Mouse (Mus musculus) neural tube, embryonic 15.5 days (tissue): ENCODE results near the gene Lrrn4cl. TPM values are rescaled to one million over a fixed set of nuclear protein-coding genes. Genes with fewer than 3 reads are reported as not detected.
"Not testable (repeated sequence)": the region's sequence is repeated elsewhere in the genome, so short reads cannot be mapped to it uniquely, and the experiment has no call there.

Experiments
- ATAC-seq: fragments of 200-750 bp; cut with Nextera tagmentation; 2 replicates; pipeline ENCODE4 v1.8.0; 2017; ENCODE audit warnings: mild to moderate bottlenecking, moderate TSS enrichment, moderate library complexity; ENCODE audit not compliant: low FRiP score
- H3K27ac ChIP-seq: fragments of 300-500 bp; sonication (generic); replicated peaks from 2 replicates; pipeline ENCODE4 v1.5.1; 2015; ENCODE audit warnings: mild to moderate bottlenecking, inconsistent platforms
- H3K27me3 ChIP-seq: fragments of 300-500 bp; sonication (generic); replicated peaks from 2 replicates; pipeline ENCODE4 v1.6.1; 2015; ENCODE audit warnings: inconsistent platforms
- H3K36me3 ChIP-seq: fragments of 300-500 bp; sonication (generic); 2 replicates; pipeline ENCODE4 v1.6.1; 2015; ENCODE audit warnings: inconsistent platforms
- H3K4me1 ChIP-seq: fragments of 300-500 bp; sonication (generic); 2 replicates; pipeline ENCODE4 v1.6.1; 2015; ENCODE audit warnings: inconsistent platforms
- H3K4me2 ChIP-seq: fragments of 300-500 bp; sonication (generic); 2 replicates; pipeline ENCODE4 v1.6.1; 2015; ENCODE audit warnings: inconsistent platforms, mild to moderate bottlenecking, moderate library complexity
- H3K4me3 ChIP-seq: fragments of 300-500 bp; sonication (generic); replicated peaks from 2 replicates; pipeline ENCODE4 v1.5.1; 2015; ENCODE audit warnings: mild to moderate bottlenecking, inconsistent platforms
- H3K9ac ChIP-seq: fragments of 300-500 bp; sonication (generic); replicated peaks from 2 replicates; pipeline ENCODE4 v1.6.1; 2015; ENCODE audit warnings: mild to moderate bottlenecking, inconsistent platforms
- H3K9me3 ChIP-seq: fragments of 300-500 bp; sonication (generic); replicated peaks from 2 replicates; pipeline ENCODE4 v1.6.1; 2016; ENCODE audit warnings: inconsistent platforms
- WGBS: fragments of 180-500 bp; shearing (Covaris S2); methylation state at CpG from one replicate; pipeline ENCODE4 v1.1.7; 2015; ENCODE audit warnings: mixed read lengths; 5-methylcytosine and 5-hydroxymethylcytosine counted together
- polyA plus RNA-seq: library from polyadenylated mRNA; unstranded; fragments of >200 nt; fragmentation: Nextera tagmentation; extraction: Ambion mirVana; gene quantifications from 2 replicates; pipeline ENCODE4 v1.2.1, GENCODE M21; 2015

Lrrn4cl gene
- polyA plus RNA-seq, 1 experiment from 2014 or later, result 1.1 TPM

GRCm38 (mm10) chr19:8888511-8889385 is 38.2 kb downstream of the Lrrn4cl start, which contains the start of the genes 1810009A15Rik and Gm49416:
1810009A15Rik (plus strand) TSS chr19:8888853.
Gm49416 (plus strand) TSS chr19:8888926.
- Histone ChIP-seq H3K9me3 (no peaks in the 10 kb centered on the region), H3K4me3 (peak within 1 kb of the TSS; percentile 67), H3K4me2 (peak within 1 kb of the TSS; percentile 78), H3K4me1 (peaks cover 25% of the 10 kb centered on the region), H3K27ac (peak within 1 kb of the TSS; percentile 85), H3K36me3 (peaks cover 9% of the 10 kb centered on the region), H3K9ac (peak within 1 kb of the TSS; percentile 66), H3K27me3 (no peaks in the 10 kb centered on the region)
- whole genome bisulfite sequencing, result under 1% methylated on average over 57 of the region's 58 CpGs
- ATAC-seq, result peak; percentile 96

- H3K4me1 ChIP-seq, result peaks cover 40% of the 10 kb centered on the region
- 3% methylated on average over 54 of the region's 54 CpGs for WGBS
- peaks cover 22% of the 10 kb centered on the region for H3K36me3 ChIP-seq
- H3K9ac ChIP-seq, result peak within 1 kb of the TSS; percentile 71
- peak within 1 kb of the TSS; percentile 94 for H3K4me2 ChIP-seq
- H3K27me3 ChIP-seq, result no peaks in the 10 kb centered on the region
- peak; percentile 51 for ATAC-seq
- peak within 1 kb of the TSS; percentile 85 for H3K27ac ChIP-seq
- H3K9me3 ChIP-seq, result no peaks in the 10 kb centered on the region
- peak within 1 kb of the TSS; percentile 63 for H3K4me3 ChIP-seq
These were observed 42.5 kb downstream of the Lrrn4cl start, which contains the start of gene Ints5 for GRCm38 (mm10) chr19:8892829-8893766. Ints5 (plus strand) TSS chr19:8893005.

GRCm38 (mm10) chr19:8895397-8895960 is 44.9 kb downstream of the Lrrn4cl start:
- Histone ChIP-seq H3K9me3 (no peaks in the 10 kb centered on the region), H3K27ac (no peak overlapping the region), H3K9ac (peak overlapping the region; percentile 20; the same call in 1 of the 2 replicates), H3K4me3 (no peak overlapping the region), H3K4me2 (no peak overlapping the region), H3K27me3 (no peaks in the 10 kb centered on the region), H3K36me3 (peaks cover 22% of the 10 kb centered on the region), H3K4me1 (peaks cover 47% of the 10 kb centered on the region)
- no peak for ATAC-seq
- WGBS, result 90% methylated on average over 9 of the region's 9 CpGs

GRCm38 (mm10) chr19:8896231-8896630 is 45.7 kb downstream of the Lrrn4cl start:
- H3K4me1 ChIP-seq, result peaks cover 51% of the 10 kb centered on the region
- H3K9ac ChIP-seq, result not testable (repeated sequence)

GRCm38 (mm10) chr19:8897211-8897864 is 46.8 kb downstream of the Lrrn4cl start:
- ATAC-seq, result peak; percentile 61
- 20% methylated on average over 21 of the region's 21 CpGs for WGBS

More at GRCm38 (mm10) chr19:8896231-8896630, 45.7 kb downstream of the Lrrn4cl start:
- H3K27me3 ChIP-seq, ATAC-seq, H3K9me3 ChIP-seq, H3K27ac ChIP-seq, H3K4me2 ChIP-seq, H3K4me3 ChIP-seq: not testable (repeated sequence)
- H3K36me3 ChIP-seq, result peaks cover 15% of the 10 kb centered on the region
- WGBS, result 83% methylated on average over 5 of the region's 5 CpGs

GRCm38 (mm10) chr19:8897865-8898495 is 47.4 kb downstream of the Lrrn4cl start, which contains the start of gene Ganab:
Ganab (plus strand) TSS chr19:8898071.
- Histone ChIP-seq H3K36me3 (peaks cover 24% of the 10 kb centered on the region), H3K4me1 (peaks cover 51% of the 10 kb centered on the region), H3K27ac (peak within 1 kb of the TSS; percentile 87), H3K27me3 (no peaks in the 10 kb centered on the region), H3K9ac (peak within 1 kb of the TSS; percentile 83), H3K4me2 (peak within 1 kb of the TSS; percentile 75), H3K4me3 (peak within 1 kb of the TSS; percentile 64), H3K9me3 (no peaks in the 10 kb centered on the region)
- WGBS, result under 1% methylated on average over 52 of the region's 53 CpGs
- peak; percentile 98 for ATAC-seq

More at GRCm38 (mm10) chr19:8897211-8897864, 46.8 kb downstream of the Lrrn4cl start:
- peak overlapping the region; percentile 75 for H3K4me2 ChIP-seq
- H3K27me3 ChIP-seq, H3K9me3 ChIP-seq: not testable (repeated sequence)
- H3K4me1 ChIP-seq, result peaks cover 51% of the 10 kb centered on the region
- H3K9ac ChIP-seq, result peak overlapping the region; percentile 83
- peak overlapping the region; percentile 87 for H3K27ac ChIP-seq
- peak overlapping the region; percentile 64 for H3K4me3 ChIP-seq
- peaks cover 19% of the 10 kb centered on the region for H3K36me3 ChIP-seq

- no peaks in the 10 kb centered on the region for H3K27me3 ChIP-seq
- peak overlapping the region; percentile 75 for H3K4me2 ChIP-seq
- WGBS, result 9% methylated on average over 13 of the region's 13 CpGs
- H3K9me3 ChIP-seq, result no peaks in the 10 kb centered on the region
- H3K36me3 ChIP-seq, result peaks cover 30% of the 10 kb centered on the region
- H3K27ac ChIP-seq, result peak overlapping the region; percentile 87
- peak overlapping the region; percentile 64 for H3K4me3 ChIP-seq
- no peak for ATAC-seq
- H3K9ac ChIP-seq, result peak overlapping the region; percentile 83
- H3K4me1 ChIP-seq, result peaks cover 47% of the 10 kb centered on the region
These were observed 48.0 kb downstream of the Lrrn4cl start for GRCm38 (mm10) chr19:8898576-8898975.

- Histone ChIP-seq H3K27ac (no peak overlapping the region), H3K4me2 (peak overlapping the region; percentile 75), H3K4me3 (peak overlapping the region; percentile 64), H3K9me3 (no peaks in the 10 kb centered on the region), H3K36me3 (peaks cover 33% of the 10 kb centered on the region), H3K9ac (peak overlapping the region; percentile 83), H3K27me3 (no peaks in the 10 kb centered on the region), H3K4me1 (peaks cover 42% of the 10 kb centered on the region)
- 55% methylated on average over 3 of the region's 3 CpGs for WGBS
- ATAC-seq, result no peak
These were observed 48.5 kb downstream of the Lrrn4cl start for GRCm38 (mm10) chr19:8899079-8899478.

GRCm38 (mm10) chr19:8903412-8903811 is 52.8 kb downstream of the Lrrn4cl start:
- Histone ChIP-seq H3K36me3 (peaks cover 59% of the 10 kb centered on the region), H3K27me3 (no peaks in the 10 kb centered on the region), H3K4me1 (peaks cover 20% of the 10 kb centered on the region), H3K4me2 (no peak overlapping the region), H3K9ac (no peak overlapping the region), H3K4me3 (no peak overlapping the region), H3K9me3 (no peaks in the 10 kb centered on the region), H3K27ac (no peak overlapping the region)
- no peak for ATAC-seq
- WGBS, result 94% methylated on average over 5 of the region's 5 CpGs
